Mouse (Mus musculus) liver, embryonic 12.5 days (tissue): ENCODE data around the gene E2f3. TPM values are rescaled to one million over a fixed set of nuclear protein-coding genes. Genes with fewer than 3 reads are reported as not detected.

ENCODE experiments used
- ATAC-seq: fragments of 200-750 bp; cut with Nextera tagmentation; 2 replicates; pipeline ENCODE4 v1.8.0; 2017; ENCODE audit warnings: moderate number of reproducible peaks, mild to moderate bottlenecking, moderate library complexity
- H3K27ac ChIP-seq: fragments of 300-500 bp; sonication (generic); 2 replicates; pipeline ENCODE4 v1.5.1; 2016; ENCODE audit warnings: mild to moderate bottlenecking
- H3K27me3 ChIP-seq: fragments of 300-500 bp; sonication (generic); replicated peaks from 2 replicates; pipeline ENCODE4 v1.6.1; 2016; ENCODE audit warnings: mild to moderate bottlenecking, moderate library complexity
- H3K36me3 ChIP-seq: fragments of 300-500 bp; sonication (generic); 2 replicates; pipeline ENCODE4 v1.6.1; 2016; ENCODE audit warnings: mild to moderate bottlenecking, moderate library complexity
- H3K4me1 ChIP-seq: fragments of 300-500 bp; sonication (generic); 2 replicates; pipeline ENCODE4 v1.6.1; 2016
- H3K4me2 ChIP-seq: fragments of 300-500 bp; sonication (generic); 2 replicates; pipeline ENCODE4 v1.6.1; 2016; ENCODE audit warnings: mild to moderate bottlenecking, moderate library complexity
- H3K4me3 ChIP-seq: fragments of 300-500 bp; sonication (generic); 2 replicates; pipeline ENCODE4 v1.5.1; 2016; ENCODE audit warnings: mild to moderate bottlenecking, moderate library complexity
- H3K9ac ChIP-seq: fragments of 300-500 bp; sonication (generic); 2 replicates; pipeline ENCODE4 v1.6.1; 2016; ENCODE audit warnings: mild to moderate bottlenecking, moderate library complexity
- H3K9me3 ChIP-seq: fragments of 300-500 bp; sonication (generic); replicated peaks from 2 replicates; pipeline ENCODE4 v1.6.1; 2016; ENCODE audit warnings: mild to moderate bottlenecking, moderate library complexity
- WGBS: fragments of 180-500 bp; shearing (Covaris S2); methylation state at CpG from one replicate; pipeline ENCODE4 v1.1.7; 2016; ENCODE audit not compliant: insufficient replicate concordance; 5-methylcytosine and 5-hydroxymethylcytosine counted together
- polyA plus RNA-seq: library from polyadenylated mRNA; unstranded; fragments of >200 nt; fragmentation: Nextera tagmentation; extraction: Ambion mirVana; gene quantifications from 2 replicates; pipeline ENCODE4 v1.2.1, GENCODE M21; 2016

Gene E2f3
- polyA plus RNA-seq, 1 experiment from 2014 or later = 8.6 TPM

GRCm38 (mm10) chr13:30003169-30003568 is 17.3 kb upstream of the E2f3 start:
- ATAC-seq = no peak
- 28% methylated on average over 11 of the region's 11 CpGs for WGBS
- H3K27me3 ChIP-seq = no peaks in the 10 kb centered on the region
- H3K4me2 ChIP-seq = peak overlapping the region; percentile 15; the same call in 1 of the 2 replicates
- no peaks in the 10 kb centered on the region for H3K9me3 ChIP-seq
- H3K4me3 ChIP-seq = no peak overlapping the region
- H3K4me1 ChIP-seq = peaks cover 7% of the 10 kb centered on the region
- H3K36me3 ChIP-seq = no peaks in the 10 kb centered on the region
- H3K9ac ChIP-seq = no peak overlapping the region
- no peak overlapping the region for H3K27ac ChIP-seq

DNA sequence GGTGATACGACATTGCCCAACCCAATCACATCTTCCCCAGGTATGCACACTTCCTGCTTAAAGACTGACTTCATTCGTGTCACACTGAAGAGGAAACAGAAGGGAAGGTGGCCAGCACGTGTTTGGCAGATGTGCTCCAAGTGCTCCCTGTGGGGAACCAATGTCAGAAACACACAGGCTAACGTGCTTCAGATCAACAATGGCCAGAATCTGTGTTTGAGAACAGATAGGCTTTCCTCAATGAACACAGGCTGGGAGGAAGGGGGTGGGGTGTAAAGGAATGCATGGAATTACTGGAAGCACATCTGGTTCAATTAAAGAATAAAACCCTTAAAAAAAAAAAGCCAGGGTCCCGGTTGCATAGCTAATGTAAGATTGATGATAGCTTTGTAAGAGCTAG is 15.2 kb upstream of the E2f3 start:
- Histone ChIP-seq H3K4me3 (no peak overlapping the region), H3K9me3 (no peaks in the 10 kb centered on the region), H3K4me1 (peaks cover 7% of the 10 kb centered on the region), H3K4me2 (no peak overlapping the region), H3K27ac (no peak overlapping the region), H3K27me3 (no peaks in the 10 kb centered on the region), H3K9ac (no peak overlapping the region), H3K36me3 (no peaks in the 10 kb centered on the region)
- 27% methylated on average over 5 of the region's 5 CpGs for whole genome bisulfite sequencing
- ATAC-seq = no peak

- no peak for ATAC-seq
- 85% methylated on average over 6 of the region's 6 CpGs for WGBS
Observed at GRCm38 (mm10) chr13:29987956-29988355, 2.1 kb upstream of the E2f3 start.

GRCm38 (mm10) chr13:29986756-29987120 is 875 bp upstream of the E2f3 start:
- Histone ChIP-seq H3K27me3 (no peaks in the 10 kb centered on the region), H3K9ac (peak overlapping the region; percentile 67), H3K27ac (peak overlapping the region; percentile 74), H3K4me1 (peaks cover 36% of the 10 kb centered on the region), H3K4me2 (peak overlapping the region; percentile 98), H3K4me3 (peak overlapping the region; percentile 86), H3K9me3 (no peaks in the 10 kb centered on the region), H3K36me3 (peaks cover 4% of the 10 kb centered on the region; the same call in 1 of the 2 replicates)
- ATAC-seq = no peak
- 11% methylated on average over 9 of the region's 9 CpGs for WGBS

More at GRCm38 (mm10) chr13:29987956-29988355, 2.1 kb upstream of the E2f3 start:
- H3K9ac ChIP-seq = no peak overlapping the region
- H3K27me3 ChIP-seq = 0 out of 2 replicates have a peak, but pooled peaks cover 3% of the 10 kb centered on the region
- H3K4me3 ChIP-seq = no peak overlapping the region
- H3K27ac ChIP-seq = no peak overlapping the region
- H3K9me3 ChIP-seq = no peaks in the 10 kb centered on the region
- H3K4me1 ChIP-seq = peaks cover 25% of the 10 kb centered on the region
- H3K4me2 ChIP-seq = no peak overlapping the region
- no peaks in the 10 kb centered on the region for H3K36me3 ChIP-seq

DNA sequence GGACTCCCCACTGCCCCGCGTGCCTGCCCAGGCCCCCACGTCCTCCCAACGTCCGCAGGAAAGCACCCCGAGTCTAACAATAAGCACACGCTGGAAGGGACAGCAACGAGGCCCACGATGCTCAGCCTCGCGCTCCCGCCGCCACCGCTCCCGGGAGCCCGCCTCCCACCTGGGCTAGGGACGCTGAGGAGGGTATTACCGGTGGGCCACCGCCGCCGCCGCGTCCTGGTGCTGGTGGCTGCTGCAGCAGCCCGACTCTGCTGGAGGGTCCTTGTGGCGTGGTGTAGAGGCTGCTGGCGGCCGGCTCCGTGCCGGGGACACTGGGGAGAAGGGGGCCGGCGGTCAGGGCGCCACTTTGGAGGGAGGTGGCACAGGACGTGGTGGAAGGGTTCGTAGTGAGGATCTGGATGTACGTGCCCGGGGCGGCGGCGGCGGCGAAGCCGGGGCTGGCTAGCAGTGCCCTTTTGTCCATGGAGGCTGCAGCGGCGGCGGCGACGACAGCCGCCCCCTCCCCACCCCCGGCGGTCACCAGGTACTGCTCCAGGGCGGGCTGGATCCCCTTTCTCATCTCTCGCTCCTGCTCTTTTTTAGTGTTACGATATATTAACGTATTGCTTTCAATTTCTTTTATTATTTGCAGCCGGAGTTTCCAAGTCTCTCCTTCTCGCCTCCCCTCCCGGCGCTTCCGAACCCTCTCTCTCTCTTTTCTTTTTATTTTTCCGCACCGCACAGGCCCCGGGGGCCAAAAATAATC is 585 bp downstream of the E2f3 start:
- peaks cover 51% of the 10 kb centered on the region for H3K4me1 ChIP-seq
- H3K9ac ChIP-seq = peak overlapping the region; percentile 97
- H3K4me3 ChIP-seq = peak overlapping the region; percentile 86
- peaks cover 15% of the 10 kb centered on the region; the same call in 1 of the 2 replicates for H3K36me3 ChIP-seq
- no peaks in the 10 kb centered on the region for H3K9me3 ChIP-seq
- no peak for ATAC-seq
- peak overlapping the region; percentile 95 for H3K27ac ChIP-seq
- no peaks in the 10 kb centered on the region for H3K27me3 ChIP-seq
- under 1% methylated on average over 54 of the region's 62 CpGs for WGBS
- peak overlapping the region; percentile 98 for H3K4me2 ChIP-seq

- H3K4me2 ChIP-seq = peak overlapping the region; percentile 98
- H3K4me3 ChIP-seq = peak overlapping the region; percentile 86
- H3K9ac ChIP-seq = peak overlapping the region; percentile 97
- H3K27me3 ChIP-seq = no peaks in the 10 kb centered on the region
- WGBS = under 1% methylated on average over 41 of the region's 69 CpGs
- H3K36me3 ChIP-seq = peaks cover 23% of the 10 kb centered on the region
- H3K27ac ChIP-seq = peak overlapping the region; percentile 95
- ATAC-seq = peak; percentile 10
- H3K4me1 ChIP-seq = peaks cover 58% of the 10 kb centered on the region
- no peaks in the 10 kb centered on the region for H3K9me3 ChIP-seq
Observed at GRCm38 (mm10) chr13:29984286-29985100, 1.4 kb downstream of the E2f3 start.

- Histone ChIP-seq H3K4me2 (peak overlapping the region; percentile 98), H3K4me1 (peaks cover 67% of the 10 kb centered on the region), H3K4me3 (peak overlapping the region; percentile 86), H3K36me3 (peaks cover 30% of the 10 kb centered on the region), H3K27ac (peak overlapping the region; percentile 95), H3K27me3 (no peaks in the 10 kb centered on the region), H3K9me3 (no peaks in the 10 kb centered on the region), H3K9ac (peak overlapping the region; percentile 97)
- WGBS = 3% methylated on average over 35 of the region's 35 CpGs
- no peak for ATAC-seq
Observed at GRCm38 (mm10) chr13:29983523-29984191, 2.2 kb downstream of the E2f3 start.

GRCm38 (mm10) chr13:29983037-29983436 is 2.8 kb downstream of the E2f3 start:
- Histone ChIP-seq H3K27me3 (no peaks in the 10 kb centered on the region), H3K4me3 (peak overlapping the region; percentile 86), H3K4me2 (peak overlapping the region; percentile 98), H3K9me3 (no peaks in the 10 kb centered on the region), H3K27ac (peak overlapping the region; percentile 95; the same call in 1 of the 2 replicates), H3K9ac (peak overlapping the region; percentile 97), H3K4me1 (peaks cover 69% of the 10 kb centered on the region), H3K36me3 (peaks cover 36% of the 10 kb centered on the region)
- 40% methylated on average over 6 of the region's 6 CpGs for WGBS
- ATAC-seq = no peak

GRCm38 (mm10) chr13:29982400-29982799 is 3.5 kb downstream of the E2f3 start:
- Histone ChIP-seq H3K9me3 (no peaks in the 10 kb centered on the region), H3K4me3 (no peak overlapping the region), H3K9ac (no peak overlapping the region), H3K36me3 (peaks cover 42% of the 10 kb centered on the region), H3K4me2 (peak overlapping the region; percentile 20; the same call in 1 of the 2 replicates), H3K27me3 (no peaks in the 10 kb centered on the region), H3K4me1 (peaks cover 71% of the 10 kb centered on the region), H3K27ac (no peak overlapping the region)
- no peak for ATAC-seq
- WGBS = 32% methylated on average over 3 of the region's 3 CpGs

DNA sequence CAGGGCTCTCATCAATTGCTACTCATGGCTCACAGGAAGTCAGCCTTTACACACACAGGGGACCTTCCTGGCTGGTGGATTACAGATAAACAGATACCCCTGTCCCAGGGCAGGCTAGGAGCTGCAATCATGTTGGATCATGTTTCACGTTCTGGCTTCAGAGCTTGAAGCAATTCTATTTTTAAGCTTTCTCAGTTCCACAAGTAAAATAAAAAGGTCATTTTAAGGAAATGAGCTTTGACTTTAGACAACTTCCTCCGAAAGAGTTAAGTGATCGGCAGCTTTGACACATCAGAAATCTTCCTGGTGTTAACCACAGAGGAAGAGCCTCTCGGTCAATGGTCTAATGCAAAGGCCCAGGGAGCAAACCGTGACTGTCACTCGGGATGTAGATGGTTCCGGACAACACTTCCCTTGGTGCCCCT is 6.7 kb downstream of the E2f3 start:
- no peak for ATAC-seq
- 22% methylated on average over 7 of the region's 7 CpGs for WGBS
- Histone ChIP-seq H3K27me3 (no peaks in the 10 kb centered on the region), H3K36me3 (peaks cover 63% of the 10 kb centered on the region), H3K9ac (no peak overlapping the region), H3K4me1 (peaks cover 73% of the 10 kb centered on the region), H3K9me3 (no peaks in the 10 kb centered on the region), H3K4me3 (no peak overlapping the region), H3K27ac (peak overlapping the region; percentile 52; the same call in 1 of the 2 replicates), H3K4me2 (peak overlapping the region; percentile 9)

GRCm38 (mm10) chr13:29977358-29977757 is 8.5 kb downstream of the E2f3 start:
- Histone ChIP-seq H3K4me2 (no peak overlapping the region), H3K9ac (no peak overlapping the region), H3K9me3 (no peaks in the 10 kb centered on the region), H3K27ac (no peak overlapping the region), H3K4me3 (no peak overlapping the region), H3K27me3 (no peaks in the 10 kb centered on the region), H3K4me1 (peaks cover 57% of the 10 kb centered on the region), H3K36me3 (peaks cover 74% of the 10 kb centered on the region)
- no peak for ATAC-seq
- 83% methylated on average over 11 of the region's 11 CpGs for WGBS
